In the genomic region with DNA sequence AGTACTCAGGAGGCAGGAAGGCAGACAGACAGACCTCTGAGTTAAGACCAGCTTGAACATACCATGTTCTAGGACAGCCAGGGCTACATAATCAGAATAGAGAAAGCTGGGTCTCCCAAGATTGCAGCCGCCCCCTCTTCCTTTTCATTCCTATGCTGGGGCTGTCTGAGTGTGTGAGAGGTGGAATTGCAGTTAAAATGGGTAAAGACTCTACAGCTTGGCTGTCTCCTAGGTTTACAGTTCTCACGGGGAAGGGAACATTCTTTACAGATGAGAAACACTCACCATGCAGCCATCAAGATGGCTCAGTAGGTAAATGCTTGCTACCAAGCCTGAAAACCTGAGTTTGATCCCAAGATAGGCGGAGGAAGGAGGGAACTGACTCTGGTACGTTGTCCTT, we compare ENCODE assay signal across 23 mouse cellular contexts. TPM values are rescaled to one million over a fixed set of nuclear protein-coding genes. Genes with fewer than 3 reads are reported as not detected.
"Had no signal": no experiment of that assay in that cellular context is flagged by ENCODE, and none has a peak within 500 bp of the region (broad histone marks: within the 10 kb centered on the region; RNA-seq: fewer than 3 reads in every experiment).

No protein-coding gene starts in this region.

- ATAC-seq: midbrain, embryonic 16.5 days had no signal

- H3K27ac ChIP-seq: kidney, postnatal 0 days; layer of hippocampus, adult 2 months; limb, embryonic 10.5 days; limb, embryonic 13.5 days; liver, embryonic 13.5 days; midbrain, embryonic 12.5 days; neural tube, embryonic 13.5 days had no signal

- H3K4me3 ChIP-seq: layer of hippocampus, adult 2 months; limb, embryonic 10.5 days; limb, embryonic 13.5 days; liver, embryonic 13.5 days; midbrain, embryonic 12.5 days; neural tube, embryonic 13.5 days had no signal

- H3K27me3 ChIP-seq: limb, embryonic 13.5 days; liver, embryonic 13.5 days; midbrain, embryonic 12.5 days; neural tube, embryonic 13.5 days had no signal

- H3K4me1 ChIP-seq: limb, embryonic 10.5 days; liver, embryonic 13.5 days; midbrain, embryonic 12.5 days; neural tube, embryonic 13.5 days had no signal

- H3K9ac ChIP-seq: liver, embryonic 13.5 days; midbrain, embryonic 12.5 days; neural tube, embryonic 13.5 days had no signal

- H3K4me2 ChIP-seq: limb, embryonic 13.5 days; liver, embryonic 13.5 days; midbrain, embryonic 12.5 days; neural tube, embryonic 13.5 days had no signal

- H3K9me3 ChIP-seq: limb, embryonic 10.5 days; liver, embryonic 13.5 days; midbrain, embryonic 12.5 days; neural tube, embryonic 13.5 days had no signal

- DNase-seq: kidney, adult 9 months; kidney, postnatal 25 days; layer of hippocampus, adult 9-11 months; liver; liver, embryonic 13.5 days; lung, adult 2 months; lung, postnatal 14 days; lung, postnatal 4 days; thymus, adult 2 months; thymus, postnatal 14 days; thymus, postnatal 4 days had no signal

RNA-seq across cellular contexts. Expression of gene Stac3, which starts 1.4 kb away (rescaled TPM):
- total RNA-seq: megakaryocyte-erythroid progenitor cell, adult 5-6 weeks had no signal

RNA-seq across cellular contexts. Expression of gene Ndufa4l2, which starts 14.7 kb away (rescaled TPM):
- total RNA-seq: megakaryocyte progenitor cell, adult 5-6 weeks; megakaryocyte-erythroid progenitor cell, adult 5-6 weeks; monocyte, adult 5-6 weeks; neutrophil, adult 5-6 weeks had no signal

RNA-seq across cellular contexts. Expression of gene Nxph4, which starts 34.3 kb away (rescaled TPM):
- total RNA-seq: megakaryocyte progenitor cell, adult 5-6 weeks; megakaryocyte-erythroid progenitor cell, adult 5-6 weeks; monocyte, adult 5-6 weeks; neutrophil, adult 5-6 weeks had no signal
- polyA plus RNA-seq: spleen, adult 2 months had no signal
